Mouse (Mus musculus) spleen, adult 2 months (tissue): ENCODE results near the gene Appl2.

Experiments
- CTCF ChIP-seq: fragments of 200-500 bp; IDR thresholded peaks from 2 replicates; pipeline ENCODE4 v1.5.1; 2011; ENCODE audit warnings: mild to moderate bottlenecking, inconsistent platforms; ENCODE audit not compliant: insufficient read depth, insufficient read length, insufficient replicate concordance; ENCODE audit errors: extremely low read depth
- POLR2A ChIP-seq: fragments of 200-500 bp; IDR thresholded peaks from 2 replicates; pipeline ENCODE4 v1.6.1; 2011; ENCODE audit warnings: low read depth, low read length, inconsistent platforms

GRCm38 (mm10) chr10:83600650-83601049 is 47.9 kb downstream of the Appl2 start:
- TF ChIP-seq CTCF = no peak
- TF ChIP-seq POLR2A = no peak
